Mouse (Mus musculus): ENCODE results near the gene Gm6993.

Gm6993 gene

GRCm38 (mm10) chr12:31239798-31240197 is 772 bp upstream of the Gm6993 start:
- DNase-seq (ENCODE audit: low spot score in 2 of 2) = no peak

GRCm38 (mm10) chr12:31241595-31242342 is 1.2 kb downstream of the Gm6993 start:
- DNase-seq (ENCODE audit: low spot score in 2 of 2) = no peak

- no peak for DNase-seq (ENCODE audit: low spot score in 2 of 2)
Measured at GRCm38 (mm10) chr12:31244001-31244400, 3.4 kb downstream of the Gm6993 start.

- no peak for DNase-seq (ENCODE audit: low spot score in 2 of 2)
Measured at GRCm38 (mm10) chr12:31244691-31245090, 4.1 kb downstream of the Gm6993 start.

GRCm38 (mm10) chr12:31246153-31246552 is 5.6 kb downstream of the Gm6993 start:
- DNase-seq (ENCODE audit: low spot score in 2 of 2) = no peak

- DNase-seq (ENCODE audit: low spot score in 2 of 2) = no peak
Measured at GRCm38 (mm10) chr12:31246615-31247014, 6.0 kb downstream of the Gm6993 start.

GRCm38 (mm10) chr12:31248165-31248564 is 7.6 kb downstream of the Gm6993 start:
- no peak for DNase-seq (ENCODE audit: low spot score in 2 of 2)

GRCm38 (mm10) chr12:31248681-31249080 is 8.1 kb downstream of the Gm6993 start:
- DNase-seq (ENCODE audit: low spot score in 2 of 2) = no peak

- no peak for DNase-seq (ENCODE audit: low spot score in 2 of 2)
Measured at GRCm38 (mm10) chr12:31252259-31252658, 11.7 kb downstream of the Gm6993 start.

GRCm38 (mm10) chr12:31254978-31255377 is 14.4 kb downstream of the Gm6993 start:
- no peak for DNase-seq (ENCODE audit: low spot score in 2 of 2)

GRCm38 (mm10) chr12:31256121-31256903 is 15.7 kb downstream of the Gm6993 start:
- DNase-seq (ENCODE audit: low spot score in 2 of 2) = no peak

GRCm38 (mm10) chr12:31261882-31262281 is 21.3 kb downstream of the Gm6993 start:
- DNase-seq (ENCODE audit: low spot score in 2 of 2) = no peak

- no peak for DNase-seq (ENCODE audit: low spot score in 2 of 2)
Measured at GRCm38 (mm10) chr12:31263921-31264320, 23.4 kb downstream of the Gm6993 start.

- no peak for DNase-seq (ENCODE audit: low spot score in 2 of 2)
Measured at GRCm38 (mm10) chr12:31265005-31265721, 24.6 kb downstream of the Gm6993 start, which contains the start of gene Lamb1. Gene Lamb1 (plus strand): TSS chr12:31265234.

- no peak for DNase-seq (ENCODE audit: low spot score in 2 of 2)
Measured at GRCm38 (mm10) chr12:31265722-31266431, 25.3 kb downstream of the Gm6993 start.

GRCm38 (mm10) chr12:31266686-31267085 is 26.1 kb downstream of the Gm6993 start:
- no peak for DNase-seq (ENCODE audit: low spot score in 2 of 2)

- no peak for DNase-seq (ENCODE audit: low spot score in 2 of 2)
Measured at GRCm38 (mm10) chr12:31267363-31267762, 26.8 kb downstream of the Gm6993 start.

GRCm38 (mm10) chr12:31268315-31268714 is 27.7 kb downstream of the Gm6993 start:
- DNase-seq (ENCODE audit: low spot score in 2 of 2) = no peak

- DNase-seq (ENCODE audit: low spot score in 2 of 2) = no peak
Measured at GRCm38 (mm10) chr12:31269020-31269597, 28.5 kb downstream of the Gm6993 start.

- no peak for DNase-seq (ENCODE audit: low spot score in 2 of 2)
Measured at GRCm38 (mm10) chr12:31270361-31270760, 29.8 kb downstream of the Gm6993 start.

- DNase-seq (ENCODE audit: low spot score in 2 of 2) = no peak
Measured at GRCm38 (mm10) chr12:31270776-31271175, 30.2 kb downstream of the Gm6993 start.
